Mouse (Mus musculus) layer of hippocampus, adult 18-20 months (tissue): ENCODE data around the gene Tmem101. TPM values are rescaled to one million over a fixed set of nuclear protein-coding genes. Genes with fewer than 3 reads are reported as not detected.

Source experiments
- DNase-seq, 2 experiments: peaks; one replicate each; pipeline ENCODE4 v3.0.0; 2022; ENCODE audit warnings: low spot score in 2 of 2
- long read RNA-seq: library from polyadenylated mRNA; stranded (forward); transcript quantifications from one replicate; pipeline ENCODE4 v2.0.0, GENCODE M21; 2021
- total RNA-seq, 2 experiments: library from RNA; stranded (reverse); gene quantifications; 2 replicates each; pipeline ENCODE4 v1.2.3; 2021

Gene Tmem101
- total RNA-seq = 10 to 100 TPM; 25.0 to 27.2 TPM
- long read RNA-seq, transcript Tmem101-201 (4 exons, 1,574 nt) = major isoform, 32 of 39 reads
- long read RNA-seq, partial matches to known transcripts = 4 of 39 reads
- long read RNA-seq, other reads (novel, unspliced or antisense) = 3 of 39 reads

DNA sequence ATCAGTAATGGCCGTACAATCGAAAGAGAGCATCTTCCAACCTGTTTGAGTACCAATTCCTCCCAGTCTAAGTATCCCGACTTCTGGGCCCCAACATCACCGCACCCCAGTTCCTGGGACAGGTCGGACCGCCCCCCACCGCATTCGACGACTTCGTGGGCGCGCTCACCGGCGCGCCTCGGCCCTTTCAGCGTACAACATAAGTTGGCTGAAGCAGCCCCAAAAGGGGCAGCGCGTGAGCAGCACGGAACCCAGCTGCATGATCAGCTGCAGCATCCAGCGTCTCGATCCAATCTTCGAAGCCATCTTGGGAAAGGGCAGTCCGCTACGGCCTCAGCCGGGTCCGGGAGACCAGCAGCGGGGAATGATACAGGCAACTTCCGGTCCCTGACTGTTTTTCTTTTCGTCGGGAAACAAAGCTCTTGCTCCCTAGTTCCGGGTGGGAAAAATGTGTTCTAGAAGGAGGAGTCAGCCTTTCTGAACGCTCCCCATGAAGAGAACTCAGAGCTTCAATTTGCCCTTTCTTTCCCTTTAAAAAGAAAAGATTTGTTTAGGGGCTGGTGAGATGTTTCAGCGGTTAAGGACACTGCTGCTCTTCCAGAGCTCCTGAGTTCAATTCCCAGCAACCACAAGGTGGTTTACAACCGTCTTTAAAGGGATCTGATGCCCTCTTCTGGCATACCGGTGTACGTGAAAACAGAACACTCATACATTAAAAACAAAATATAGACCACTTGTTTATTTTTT, at the start of gene Tmem101:
Tmem101 (minus strand) TSS at position 366 of the 747 bp plus-strand sequence.
- DNase-seq = peak; percentile 82 to 91

DNA sequence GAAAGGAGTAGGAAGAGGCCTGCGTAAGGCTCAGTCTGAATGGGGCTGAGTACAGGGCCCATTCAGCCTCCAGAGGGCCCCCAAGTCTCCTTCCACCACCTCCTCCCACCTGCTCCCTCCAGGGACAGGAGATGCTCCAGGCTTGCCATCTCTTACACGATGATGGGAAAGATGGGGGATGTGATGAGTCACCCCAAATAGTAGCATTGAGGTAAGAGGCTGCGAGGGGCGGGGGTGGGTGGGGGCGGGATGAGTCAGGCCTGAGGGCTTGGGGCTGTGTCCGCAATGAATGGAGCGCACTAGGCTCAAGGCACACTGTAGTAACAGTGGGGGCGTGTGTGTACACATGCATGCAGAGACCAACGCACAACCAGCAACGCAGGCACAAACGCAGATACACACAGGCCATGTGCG, 45.2 kb upstream of the Tmem101 start:
- peak in 1 of 2 experiments; percentile 64 for DNase-seq

DNA sequence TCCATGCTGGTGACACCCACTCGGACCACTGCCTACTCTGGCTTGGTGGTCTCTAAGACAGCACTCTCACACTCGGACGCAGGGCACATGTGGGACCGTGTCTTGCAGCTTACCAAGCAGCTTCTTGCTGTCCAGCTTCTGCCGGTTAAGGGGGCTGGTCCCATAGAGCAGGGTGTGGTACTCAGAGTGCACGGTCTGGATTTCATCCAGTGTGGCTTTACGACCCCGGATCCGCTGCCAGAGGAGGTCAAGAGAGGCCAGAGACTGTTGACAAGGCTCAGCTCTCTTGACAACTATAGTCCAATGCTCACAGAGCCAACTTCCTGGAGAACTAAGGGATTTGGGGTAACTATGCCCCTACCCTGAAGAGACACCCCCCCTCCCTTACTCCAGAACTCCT, 43.7 kb upstream of the Tmem101 start:
- no peak for DNase-seq

- DNase-seq = no peak
These were observed 42.0 kb upstream of the Tmem101 start for GRCm38 (mm10) chr11:102198245-102198644.

GRCm38 (mm10) chr11:102196018-102196797, 40.0 kb upstream of the Tmem101 start:
- DNase-seq = peak; percentile 60 to 65

- no peak for DNase-seq
These were observed 37.6 kb upstream of the Tmem101 start for GRCm38 (mm10) chr11:102193657-102194440.

DNA sequence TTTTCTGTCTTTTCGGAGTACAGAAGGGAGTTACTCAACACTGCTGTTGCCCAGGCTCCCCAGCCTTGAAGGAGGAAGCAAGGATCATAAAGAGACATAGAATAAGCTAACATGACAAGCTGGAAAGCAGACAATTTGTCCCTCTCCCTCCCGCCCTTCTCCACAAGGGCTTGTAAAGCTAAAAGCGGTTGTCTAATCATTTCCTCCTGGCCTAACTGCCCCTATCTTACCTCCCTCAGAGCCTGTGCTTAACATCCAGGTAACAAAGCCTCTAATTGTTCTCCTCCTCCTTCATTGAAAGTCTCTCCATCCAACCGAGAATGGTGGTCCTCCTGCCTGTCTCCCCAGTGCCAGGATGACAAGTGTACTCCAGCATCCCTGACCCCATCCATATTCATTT, 34.6 kb upstream of the Tmem101 start:
- no peak for DNase-seq

DNA sequence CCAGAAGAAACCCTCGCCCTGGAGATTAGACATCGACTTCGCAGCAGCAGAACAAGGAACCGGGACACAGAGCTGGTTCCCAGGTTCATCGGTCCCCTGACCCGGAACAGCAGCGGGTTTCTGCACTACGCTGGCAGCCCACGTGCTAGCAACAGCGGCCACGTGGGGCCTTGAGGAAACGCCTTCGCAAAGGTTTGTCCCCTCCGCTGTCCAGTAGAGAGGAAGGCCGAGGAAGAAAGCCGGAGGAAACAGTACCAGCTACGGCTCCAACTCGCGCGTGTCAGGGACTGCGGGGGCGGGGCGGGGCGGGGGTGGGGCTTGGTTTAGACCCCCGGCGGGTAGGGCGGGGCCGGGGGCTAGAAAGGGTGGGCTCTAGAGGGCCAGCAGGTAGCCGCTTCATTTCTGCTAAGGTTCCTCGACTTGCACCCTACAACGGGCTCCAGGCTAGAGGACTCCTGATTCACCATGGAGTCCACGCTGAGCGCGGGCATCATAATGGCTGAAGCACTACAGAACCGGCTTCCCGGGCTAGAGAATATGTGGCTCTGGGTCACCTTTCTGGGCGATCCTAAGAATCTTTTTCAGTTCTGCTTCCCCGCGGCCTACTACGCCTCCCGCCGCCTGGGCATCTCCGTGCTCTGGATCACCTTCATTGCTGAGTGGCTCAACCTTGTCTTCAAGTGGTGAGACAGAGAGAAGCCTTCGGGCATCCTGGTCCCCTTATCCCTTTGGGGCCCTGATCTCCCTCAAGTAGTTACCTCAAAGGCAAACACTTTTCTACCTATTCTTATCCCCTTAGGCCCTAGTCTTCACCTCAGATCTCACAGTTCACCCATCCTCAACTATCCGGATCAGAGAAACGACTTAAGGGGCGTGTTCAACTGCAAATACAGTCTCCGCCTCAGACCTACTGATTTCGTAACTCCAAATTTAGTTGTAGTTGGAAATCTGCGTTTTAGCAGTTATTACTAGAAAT, 33.5 kb upstream of the Tmem101 start, which contains the start of gene G6pc3:
G6pc3 (plus strand) TSS at position 160 of the 976 bp plus-strand sequence.
- DNase-seq = peak; percentile 85 to 91

- DNase-seq = no peak
These were observed 32.8 kb upstream of the Tmem101 start for GRCm38 (mm10) chr11:102188980-102189379.

- DNase-seq = no peak
These were observed 30.0 kb upstream of the Tmem101 start for GRCm38 (mm10) chr11:102186235-102186634.

GRCm38 (mm10) chr11:102185677-102186076, 29.5 kb upstream of the Tmem101 start:
- DNase-seq = no peak

- DNase-seq = peak; percentile 90 to 93
These were observed 28.7 kb upstream of the Tmem101 start, which contains the start of gene Lsm12 for GRCm38 (mm10) chr11:102184646-102185495. Gene Lsm12 (minus strand): TSS chr11:102185296.

DNA sequence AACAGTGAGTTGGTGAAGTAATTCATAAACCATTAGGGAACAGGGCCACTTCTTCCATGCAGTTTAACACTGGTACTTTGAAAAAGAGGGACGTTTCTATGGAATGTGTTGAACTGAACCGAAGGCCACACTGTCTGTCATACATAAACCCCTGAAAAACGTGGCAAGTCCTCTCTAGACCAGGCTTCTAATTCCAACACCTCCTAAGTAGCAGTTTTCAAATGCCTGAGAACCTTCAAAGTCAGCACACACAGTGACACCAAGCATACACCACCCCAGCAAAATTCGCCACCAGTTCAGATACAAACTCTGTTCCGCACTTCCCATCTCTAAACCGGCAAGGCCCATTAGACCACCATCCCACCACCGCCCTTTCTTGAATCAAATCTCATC, 28.0 kb upstream of the Tmem101 start:
- no peak for DNase-seq

GRCm38 (mm10) chr11:102179836-102180235, 23.6 kb upstream of the Tmem101 start:
- no peak for DNase-seq

GRCm38 (mm10) chr11:102168689-102169088, 12.5 kb upstream of the Tmem101 start:
- no peak for DNase-seq

DNA sequence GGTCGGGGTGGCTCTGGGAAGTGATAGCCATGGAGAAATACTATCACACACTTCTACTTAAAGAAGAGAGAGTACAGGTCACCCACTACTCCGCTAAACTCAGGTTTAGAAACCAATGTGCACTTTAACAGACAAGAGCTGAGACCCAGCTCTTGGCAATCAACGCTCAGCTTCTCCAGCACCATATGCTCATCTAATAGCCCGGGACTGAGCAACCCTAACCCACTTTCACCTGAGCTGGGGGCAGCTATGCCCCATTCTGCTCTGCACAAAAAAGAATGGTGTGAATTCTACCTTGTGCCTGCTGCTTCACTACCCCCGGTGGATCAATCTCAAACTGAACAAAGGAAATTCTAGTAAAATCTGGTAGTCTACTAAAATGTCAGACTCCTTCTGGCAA, 11.3 kb upstream of the Tmem101 start:
- no peak for DNase-seq

DNA sequence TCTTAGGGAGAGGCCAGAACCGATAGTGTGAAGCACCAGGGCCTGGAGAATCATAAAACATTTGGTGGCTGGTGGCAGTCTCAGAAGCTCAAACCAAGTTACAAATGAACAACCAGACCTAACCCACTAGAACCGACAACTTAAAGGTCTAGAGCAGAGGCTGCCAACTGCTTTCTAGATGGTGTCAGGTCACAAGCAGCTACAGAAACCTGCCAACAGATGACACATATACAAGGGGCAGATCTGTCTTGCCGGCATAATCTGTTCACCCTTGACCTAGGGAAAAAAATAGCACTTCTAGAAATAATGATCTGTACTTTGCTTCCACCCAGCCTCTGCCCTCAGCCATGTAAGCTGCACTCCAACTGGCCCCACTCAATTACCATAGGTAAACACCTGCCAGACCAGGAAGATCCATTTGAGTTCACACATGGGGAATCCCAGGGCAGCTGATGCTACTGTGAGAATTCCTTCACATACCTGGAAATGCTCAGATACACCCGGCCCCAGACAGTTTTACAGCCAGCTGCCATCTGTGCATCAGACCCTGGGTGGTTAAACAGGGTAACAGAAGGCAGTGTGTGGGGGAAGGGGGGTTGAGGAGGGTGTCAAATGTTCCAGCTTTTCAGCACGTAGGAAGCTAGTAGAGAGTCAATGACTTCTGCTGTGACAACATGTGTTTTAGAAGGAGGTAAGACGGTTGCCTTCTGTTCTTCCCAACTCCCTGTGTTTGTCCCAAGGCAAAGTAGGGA, 9.9 kb upstream of the Tmem101 start:
- DNase-seq = peak; percentile 56 to 84

DNA sequence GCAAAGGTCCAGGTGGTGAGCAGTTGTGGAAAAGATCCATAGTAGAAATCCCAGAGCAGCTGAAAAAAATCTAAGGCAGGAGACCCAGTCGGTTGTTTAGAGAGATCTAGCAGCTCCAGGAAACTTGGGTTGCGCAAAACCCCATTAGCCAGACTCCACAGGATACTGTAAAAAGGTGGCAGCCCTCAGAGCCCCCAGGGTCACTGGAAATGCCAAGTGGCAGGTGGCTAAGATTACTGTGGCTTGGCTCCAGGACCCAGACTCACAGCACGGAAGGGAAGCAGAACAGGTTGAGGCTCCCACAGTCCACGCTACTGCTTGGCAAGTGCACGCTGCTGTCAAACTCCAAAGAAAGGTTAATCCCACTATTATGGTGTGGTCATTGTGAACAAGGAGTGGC, 3.6 kb upstream of the Tmem101 start:
- DNase-seq = no peak
